Mouse (Mus musculus): Measurements from ENCODE around the gene Csf2.
"Not testable (repeated sequence)": the region's sequence is repeated elsewhere in the genome, so short reads cannot be mapped to it uniquely, and the experiment has no call there.

Gene Csf2

DNA sequence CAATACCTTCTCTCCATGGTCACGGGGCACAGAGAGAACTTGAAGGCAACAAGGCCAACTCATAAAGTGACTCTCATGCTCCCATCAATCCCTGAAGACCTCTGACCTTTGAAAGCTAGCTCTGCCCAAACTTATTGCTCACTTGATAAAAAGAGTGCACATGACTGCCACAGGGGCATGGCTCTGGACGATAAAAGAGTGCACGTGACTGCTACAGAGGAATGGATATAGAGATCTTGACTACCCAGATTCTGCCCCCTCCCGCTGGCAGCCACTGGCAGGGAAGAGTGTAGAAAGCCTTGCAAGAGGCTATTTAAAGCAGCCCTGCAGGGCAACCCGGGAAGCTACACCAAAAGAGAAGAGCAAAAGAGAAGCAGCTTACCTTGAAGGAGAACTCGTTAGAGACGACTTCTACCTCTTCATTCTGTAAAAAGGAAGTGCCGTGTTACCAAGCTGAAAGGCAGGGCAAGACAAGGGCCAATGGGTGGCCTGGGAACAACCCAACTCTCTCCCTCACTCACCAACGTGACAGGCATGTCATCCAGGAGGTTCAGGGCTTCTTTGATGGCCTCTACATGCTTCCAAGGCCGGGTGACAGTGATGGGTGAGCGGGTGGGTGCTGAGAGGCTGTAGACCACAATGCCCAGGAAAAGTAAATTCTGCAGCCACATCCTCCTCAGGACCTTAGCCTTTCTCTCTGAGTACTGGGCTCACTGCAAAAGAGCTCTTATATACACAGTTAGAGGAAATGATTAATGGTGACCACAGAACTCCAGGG, at the start of gene Csf2:
Gene Csf2, minus strand, starts transcription at position 728 of the 778 bp plus-strand sequence.
- peak; percentile 26 to 48 for DNase-seq

DNA sequence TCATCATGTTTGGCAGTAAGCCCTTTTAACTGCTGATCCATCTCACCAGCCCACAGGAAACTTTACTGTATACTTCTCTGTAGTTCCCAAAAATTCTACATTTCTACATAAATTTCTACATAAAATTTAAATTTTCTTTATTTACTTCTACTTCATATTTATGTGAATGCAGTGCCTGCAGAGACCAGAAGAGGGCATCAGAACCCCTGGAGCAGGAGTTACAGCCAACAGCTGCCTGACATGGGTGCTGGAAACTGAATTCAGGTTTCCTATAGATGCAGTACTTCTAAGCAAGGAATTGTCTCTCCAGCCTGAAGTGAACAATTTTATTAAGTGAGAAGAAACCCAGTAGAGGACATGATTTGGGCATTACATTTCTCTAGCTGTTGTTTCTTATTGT, 49.3 kb upstream of the Csf2 start:
- no peak for DNase-seq

DNA sequence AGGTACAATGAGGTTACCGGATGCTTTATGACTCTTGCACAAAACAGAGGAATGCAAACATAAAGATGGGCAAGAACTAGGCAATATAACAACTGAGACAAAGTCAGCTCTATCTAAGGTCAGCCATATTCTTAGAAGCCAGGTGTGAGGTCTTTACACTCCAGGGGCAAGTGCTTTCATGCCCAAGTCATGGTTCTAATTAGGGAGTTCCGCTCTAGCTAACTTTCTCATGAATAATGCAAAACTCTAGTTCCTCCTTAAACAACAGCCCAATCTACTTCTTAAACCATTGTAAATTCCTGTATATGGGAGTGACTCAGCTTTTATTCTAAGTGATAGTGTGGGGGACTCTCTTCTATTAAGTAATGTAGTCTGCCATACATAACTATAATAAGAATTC, 48.0 kb upstream of the Csf2 start:
- not testable (repeated sequence) for DNase-seq

DNA sequence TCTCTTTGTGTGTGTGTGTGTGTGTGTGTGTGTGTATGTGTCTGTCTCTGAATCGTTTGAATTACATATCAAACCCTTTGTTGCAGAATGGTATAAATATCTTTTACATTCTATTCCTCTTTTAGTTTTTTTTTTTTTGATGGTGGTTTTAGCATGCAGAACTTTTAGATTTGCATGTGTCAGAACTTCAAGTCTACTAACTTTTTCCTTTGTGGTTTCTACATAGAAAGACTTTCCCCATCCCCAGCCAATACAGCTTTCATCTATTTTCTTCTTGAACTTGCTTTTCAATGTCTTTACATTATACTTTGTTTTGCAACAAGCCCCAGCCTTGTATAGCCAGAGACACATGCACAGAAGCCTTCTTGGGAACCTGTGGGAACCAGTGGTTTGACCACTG, 47.3 kb upstream of the Csf2 start:
- DNase-seq, result no peak

DNA sequence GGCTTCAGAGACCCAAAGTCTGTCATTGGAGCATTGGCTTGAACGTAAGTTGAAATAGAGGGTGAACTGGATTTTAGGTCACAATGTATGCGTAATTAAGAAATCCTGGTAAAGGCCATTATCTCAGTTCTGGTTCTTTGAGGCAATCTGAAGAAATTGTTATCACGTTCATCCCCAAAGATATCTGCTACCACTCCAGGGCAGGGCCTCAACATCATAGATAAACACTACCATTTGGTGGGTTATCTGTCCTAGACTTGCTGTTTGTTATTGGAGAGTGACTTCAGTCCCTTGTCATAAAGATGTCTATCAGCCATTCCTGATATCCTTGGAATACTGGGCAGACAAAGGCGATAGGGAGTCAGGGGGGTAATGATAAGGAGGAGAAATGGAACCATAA, 46.5 kb upstream of the Csf2 start:
- DNase-seq, result no peak

DNA sequence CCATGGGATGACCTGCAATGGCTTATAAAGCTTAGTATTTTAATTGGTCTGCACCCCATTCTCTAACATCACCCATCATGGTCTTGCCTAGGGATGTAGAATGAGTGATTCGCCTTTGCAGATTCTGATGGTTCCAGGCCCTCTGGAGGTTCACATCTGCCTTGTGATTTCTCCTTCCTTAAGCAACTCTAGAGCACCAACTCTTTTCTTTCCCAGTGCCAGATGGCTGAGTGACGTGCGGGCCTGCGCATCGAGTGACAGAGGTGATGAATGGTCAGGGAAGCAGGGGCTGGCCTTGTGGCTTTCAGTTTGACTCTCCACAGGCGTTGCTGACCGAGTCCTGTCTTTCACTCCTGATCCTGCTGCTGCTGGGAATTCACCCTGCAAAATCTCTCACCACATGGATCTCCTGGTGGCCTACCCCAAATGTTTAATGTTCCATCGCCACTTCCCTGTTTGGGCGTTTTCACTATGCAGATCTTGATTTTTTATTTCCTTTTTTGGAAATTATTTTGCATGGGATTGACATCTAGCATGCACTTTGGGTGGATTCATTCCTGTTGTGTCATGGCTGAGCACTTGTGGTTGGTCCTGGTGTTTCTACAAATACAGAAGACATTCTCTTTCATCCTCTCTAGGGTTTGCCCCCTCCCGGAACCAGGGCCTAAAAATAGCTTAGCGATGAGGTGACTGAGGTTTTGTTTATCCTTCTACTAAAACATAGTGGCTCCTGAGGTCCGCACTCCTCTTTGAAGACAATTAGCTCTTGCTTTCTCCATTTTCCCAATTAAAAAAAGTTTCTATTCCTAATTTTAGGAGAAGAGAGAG, 44.7 kb upstream of the Csf2 start:
- no peak for DNase-seq

DNA sequence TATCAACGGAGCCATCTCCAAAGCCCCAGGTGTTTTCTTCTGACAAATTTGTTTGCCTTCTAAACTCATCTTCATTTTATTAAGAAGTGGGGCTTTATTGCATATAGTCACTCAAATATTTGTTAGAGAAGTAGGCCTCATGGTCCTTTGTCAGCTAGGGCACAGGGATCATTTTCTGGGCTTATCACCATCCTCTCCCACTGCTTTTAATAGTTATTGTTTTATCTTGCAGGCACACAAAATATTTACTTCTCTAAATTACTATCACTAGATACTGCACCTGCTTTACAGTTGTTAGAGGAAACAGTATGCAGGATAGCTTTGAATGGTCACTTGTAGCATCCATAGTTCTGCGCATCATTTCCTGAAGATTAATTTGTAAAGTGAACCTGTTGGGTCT, 42.7 kb upstream of the Csf2 start:
- DNase-seq, result no peak

DNA sequence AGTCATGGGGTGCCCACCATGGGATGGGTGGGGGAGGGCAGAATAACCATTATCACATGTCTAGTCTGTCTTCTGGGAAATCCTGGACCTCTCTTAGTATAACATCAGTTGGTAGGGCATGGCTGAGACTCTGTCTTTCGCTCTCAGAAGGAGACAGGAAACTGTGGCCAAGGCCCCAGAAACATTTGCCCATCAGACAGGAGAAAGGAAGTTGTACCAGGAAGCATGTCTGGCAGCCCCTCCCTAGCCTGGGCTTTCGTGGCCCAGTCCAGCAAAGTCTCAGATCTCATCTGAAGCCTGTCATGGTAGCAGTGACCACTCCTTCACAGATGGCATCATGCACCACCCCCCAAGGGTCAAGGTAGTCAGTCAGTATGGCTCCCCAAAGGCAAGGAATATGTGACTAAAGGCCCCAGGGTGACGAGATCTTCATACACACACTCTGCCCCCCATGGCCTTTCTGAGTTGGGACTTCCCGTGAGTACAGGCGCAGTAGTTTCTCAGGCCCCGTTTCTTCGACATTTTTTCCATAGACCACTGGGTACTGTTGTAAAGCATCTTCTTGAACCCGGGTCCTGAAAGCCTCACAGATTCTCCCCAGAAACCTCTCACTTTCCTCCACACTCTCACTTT, 38.5 kb upstream of the Csf2 start:
- no peak for DNase-seq

DNA sequence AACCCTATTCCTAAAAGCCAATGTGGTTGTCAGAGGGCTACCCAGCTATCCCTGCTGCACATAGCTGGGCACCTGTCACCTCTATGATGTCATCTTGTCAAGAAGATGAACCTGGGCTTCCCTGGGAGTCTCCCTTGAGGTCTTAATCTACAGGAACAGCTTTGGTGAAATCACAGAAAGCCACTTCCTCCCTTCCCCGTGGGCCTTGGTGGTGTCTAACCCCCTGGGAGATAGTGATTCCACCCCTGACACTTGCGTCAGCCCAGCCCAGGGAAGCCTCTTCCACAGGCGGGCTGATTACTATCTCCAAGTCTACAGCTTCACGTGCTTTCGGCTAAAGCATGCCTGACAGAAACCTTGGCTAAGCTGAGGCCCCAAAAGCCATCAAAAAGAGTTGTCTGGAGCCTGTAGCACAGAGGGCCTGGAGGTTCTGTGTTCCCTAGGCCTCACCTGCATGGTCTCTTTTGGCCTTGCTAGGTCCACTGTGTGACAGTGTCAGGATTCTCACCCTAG, 22.0 kb upstream of the Csf2 start:
- DNase-seq, result no peak

DNA sequence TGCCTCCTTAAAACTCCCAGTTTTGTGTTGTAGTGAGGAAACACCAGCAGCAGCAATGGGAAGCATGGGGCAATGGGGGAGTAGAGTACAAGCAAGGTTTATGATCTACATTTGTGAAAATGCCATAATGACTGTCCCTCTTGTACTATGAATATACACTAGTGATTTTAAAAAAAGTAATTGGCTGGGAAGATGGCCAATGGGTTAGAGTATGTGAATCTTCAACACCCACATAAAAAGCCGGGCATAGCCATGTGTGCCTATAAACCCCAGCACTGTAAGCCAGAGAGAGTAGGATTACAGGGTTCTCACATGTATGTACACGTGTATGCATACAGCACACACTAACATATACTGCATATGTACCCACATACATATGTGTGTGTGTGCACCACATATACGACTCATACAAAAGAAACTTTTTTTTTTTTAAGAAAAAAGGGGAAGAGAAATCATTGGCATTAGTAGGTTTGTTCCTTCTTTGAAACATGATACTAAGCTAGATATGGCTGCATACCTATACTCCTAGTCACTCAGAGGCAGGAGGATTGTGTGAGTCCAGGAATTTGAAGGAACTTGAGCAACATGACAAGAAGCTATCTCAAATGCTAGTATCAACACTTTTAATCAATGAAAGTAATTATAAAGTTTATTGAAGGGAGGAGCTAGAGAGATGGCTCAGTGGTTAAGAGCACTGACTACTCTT, 19.9 kb upstream of the Csf2 start:
- DNase-seq, result no peak

DNA sequence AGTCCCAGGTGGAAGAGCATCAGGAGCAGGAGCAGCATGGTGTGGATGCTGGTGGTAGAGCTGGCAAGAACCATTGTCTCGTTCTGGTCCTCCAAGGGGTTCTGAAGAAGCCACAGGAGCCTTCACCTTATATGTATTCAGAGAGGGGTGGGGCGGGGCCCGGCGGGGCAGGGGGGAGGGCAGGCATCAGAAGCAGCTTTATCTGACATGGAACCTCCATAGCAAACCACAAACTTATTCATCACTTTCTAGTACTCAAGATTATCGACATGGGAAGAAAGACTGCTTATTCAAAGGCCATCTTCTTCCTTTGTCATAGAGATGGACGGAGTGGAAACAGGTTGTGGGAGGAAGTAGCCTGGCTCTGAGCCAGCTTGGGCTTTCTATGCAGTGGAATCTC, 17.7 kb upstream of the Csf2 start, which contains the start of gene Il3:
Gene Il3, minus strand, starts transcription at position 101 of the 400 bp plus-strand sequence.
- no peak for DNase-seq

DNA sequence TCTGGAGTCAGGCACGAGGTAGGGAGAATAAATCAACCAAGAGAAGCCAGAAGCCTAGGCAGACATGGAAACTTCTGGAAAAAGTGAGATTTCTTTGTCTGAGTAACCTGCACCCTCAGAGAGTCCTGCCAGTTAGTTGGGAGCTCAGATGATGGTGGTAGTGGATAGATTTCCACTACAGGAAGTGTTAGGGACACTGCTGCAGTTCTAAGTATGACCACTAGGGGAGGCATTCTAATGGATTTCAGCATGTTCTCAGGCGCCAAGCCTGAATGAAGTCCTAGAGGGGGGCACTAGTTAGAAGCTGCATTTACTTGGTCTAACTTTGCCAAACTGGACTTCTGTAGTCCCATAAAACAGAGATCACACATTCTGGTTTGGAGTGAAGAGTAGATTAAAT, 15.1 kb upstream of the Csf2 start:
- DNase-seq, result peak in 1 of 2 experiments; percentile 40

DNA sequence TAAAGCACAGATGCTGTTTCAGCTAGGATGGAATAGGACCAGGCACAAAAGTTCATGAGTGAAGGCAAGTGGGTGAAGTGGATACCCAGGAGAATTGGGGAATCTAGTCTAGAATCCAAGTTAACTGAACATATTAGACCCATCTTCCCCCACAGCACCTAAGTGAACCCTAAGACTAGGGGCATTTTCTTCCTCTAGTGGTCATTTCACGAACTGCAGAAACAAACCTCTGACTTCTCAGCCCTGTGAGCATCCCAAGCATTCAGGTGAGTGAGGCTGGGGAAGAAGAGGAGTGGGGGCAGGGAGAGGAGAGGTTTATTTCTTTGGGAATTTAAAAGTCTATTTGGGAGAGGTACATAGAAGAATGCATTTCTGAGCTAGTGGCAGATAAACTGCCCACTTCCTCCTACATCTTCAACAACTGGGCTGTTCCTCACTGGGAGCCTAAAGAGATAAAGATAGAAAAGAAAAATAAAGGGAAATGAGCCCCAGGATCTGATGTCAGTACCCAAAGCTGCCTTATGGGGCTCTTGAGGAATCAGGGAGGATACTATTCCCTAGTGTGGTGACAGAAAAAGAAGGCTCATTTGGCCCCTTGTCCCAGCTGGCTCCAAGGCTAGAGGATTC, 14.1 kb upstream of the Csf2 start:
- no peak for DNase-seq

DNA sequence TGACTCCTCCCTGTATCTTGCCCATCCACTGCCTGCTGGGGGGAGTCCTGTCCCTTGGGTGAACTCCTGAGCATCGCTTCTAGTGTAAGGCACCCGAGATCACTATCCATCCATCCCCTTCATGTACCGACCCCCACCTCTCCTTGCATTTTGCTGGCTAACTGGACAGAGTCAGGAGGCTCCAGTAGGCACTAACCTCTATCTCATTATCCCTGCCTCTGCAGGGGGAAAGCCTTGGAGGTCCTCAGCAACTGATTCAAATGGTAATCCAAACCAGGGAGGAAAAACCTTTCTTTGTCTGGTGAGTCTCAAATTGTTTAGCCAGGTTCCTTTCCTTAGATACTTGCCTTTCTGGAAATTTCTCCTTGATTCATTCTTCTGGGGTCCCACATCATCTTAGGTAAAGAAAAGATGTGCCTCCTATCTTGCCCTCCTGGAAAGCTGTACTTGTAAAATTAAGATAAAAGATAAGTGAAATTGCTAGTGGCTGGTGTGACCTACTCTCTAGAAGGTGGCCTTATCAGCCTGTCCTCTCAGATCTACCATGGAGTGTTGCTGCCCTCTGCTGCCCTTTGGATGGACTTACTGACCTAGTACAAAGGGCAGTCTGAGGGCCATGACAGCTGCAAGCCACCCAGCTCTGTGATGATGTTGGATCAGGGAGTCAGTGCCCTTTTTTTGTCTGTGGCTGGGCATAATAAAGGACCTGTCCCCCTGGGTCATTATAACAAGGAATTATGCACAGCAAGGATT, 7.3 kb upstream of the Csf2 start:
- DNase-seq, result peak; percentile 81 to 87

DNA sequence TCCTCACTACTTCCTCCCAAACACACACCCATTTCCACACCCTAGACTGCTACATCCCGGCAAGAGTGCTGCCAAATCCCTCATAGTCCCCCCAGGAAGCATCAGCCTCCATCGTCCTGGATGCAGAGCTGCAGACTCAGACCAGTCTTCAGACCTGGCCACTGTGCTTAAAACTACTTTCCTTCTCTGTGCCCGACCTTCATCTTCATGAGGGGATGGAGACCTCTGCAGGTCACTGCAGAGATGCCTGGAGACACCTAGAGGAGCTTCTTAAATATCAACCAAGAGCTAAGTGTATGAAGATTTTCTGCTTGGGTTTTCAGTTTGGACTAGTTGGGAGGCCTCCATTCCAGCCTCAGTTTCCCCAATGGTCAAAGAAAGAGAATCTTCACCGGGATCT, 4.6 kb upstream of the Csf2 start:
- DNase-seq, result peak; percentile 25 to 40

DNA sequence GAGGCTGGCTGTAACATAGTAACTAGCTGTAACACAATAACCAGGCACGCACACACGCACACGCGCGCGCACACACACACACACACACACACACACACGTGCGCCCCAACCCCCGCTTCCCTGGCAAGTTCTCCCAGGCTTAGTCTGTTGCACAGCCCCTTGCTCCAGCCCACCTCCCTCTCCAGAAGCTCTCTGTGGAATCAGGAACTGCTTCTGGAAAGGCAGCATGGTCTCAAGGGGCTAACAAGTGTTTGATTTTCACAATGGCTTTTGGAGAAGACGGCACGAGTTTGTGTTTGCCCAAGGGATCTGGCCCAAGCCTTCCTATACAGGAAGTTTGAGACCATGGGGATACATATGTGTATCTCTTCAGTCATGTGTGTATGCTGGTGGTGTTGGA, 1.1 kb upstream of the Csf2 start:
- DNase-seq, result peak; percentile 72 to 84

DNA sequence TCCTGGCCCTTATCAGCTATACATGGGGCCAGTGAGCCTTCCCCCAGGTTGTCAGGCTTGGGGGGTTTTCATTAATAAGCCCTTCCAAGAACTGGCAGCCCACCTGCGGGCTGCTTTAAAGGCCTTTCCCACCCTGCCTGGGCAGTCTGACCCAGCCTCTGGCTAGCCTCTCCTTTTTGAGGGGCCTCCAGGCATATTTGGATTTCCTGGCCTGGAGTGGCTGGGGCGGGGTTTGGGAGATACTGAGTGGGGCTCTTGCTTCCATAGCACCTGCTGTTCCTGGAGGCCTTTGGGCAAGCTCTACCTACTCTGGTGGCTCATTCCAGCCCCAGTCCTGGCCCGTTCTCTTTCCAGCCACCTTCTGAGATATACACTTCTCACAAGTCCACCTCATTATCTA, 281 bp upstream of the Csf2 start:
- peak; percentile 75 to 80 for DNase-seq

DNA sequence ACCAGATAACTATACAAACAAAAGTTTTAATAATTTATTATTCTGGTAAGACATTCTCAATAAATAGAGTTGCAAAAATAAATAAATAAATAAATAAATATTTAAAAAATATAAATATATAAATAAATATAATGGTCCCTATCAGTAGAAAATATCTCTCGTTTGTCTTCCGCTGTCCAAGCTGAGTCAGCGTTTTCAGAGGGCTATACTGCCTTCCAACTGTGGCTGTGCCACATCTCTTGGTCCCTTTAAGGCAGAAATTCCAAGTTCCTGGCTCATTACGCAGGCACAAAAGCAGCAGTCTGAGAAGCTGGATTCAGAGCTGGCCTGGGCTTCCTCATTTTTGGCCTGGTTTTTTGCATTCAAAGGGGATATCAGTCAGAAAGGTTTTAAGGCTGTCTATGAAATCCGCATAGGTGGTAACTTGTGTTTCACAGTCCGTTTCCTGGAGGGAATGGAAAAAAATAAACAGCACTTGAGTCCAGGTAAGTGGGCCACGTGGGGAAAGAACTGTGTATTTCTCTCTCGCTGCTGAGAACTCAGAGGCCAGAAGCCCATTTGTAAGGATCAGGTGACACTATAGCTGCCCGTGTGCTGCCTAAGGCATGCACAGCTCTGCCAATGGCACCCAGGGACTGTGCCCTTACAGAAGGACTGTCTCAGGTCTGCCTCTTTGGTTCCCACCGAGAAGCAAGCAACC, 2.1 kb downstream of the Csf2 start:
- DNase-seq, result peak; percentile 62 to 74

DNA sequence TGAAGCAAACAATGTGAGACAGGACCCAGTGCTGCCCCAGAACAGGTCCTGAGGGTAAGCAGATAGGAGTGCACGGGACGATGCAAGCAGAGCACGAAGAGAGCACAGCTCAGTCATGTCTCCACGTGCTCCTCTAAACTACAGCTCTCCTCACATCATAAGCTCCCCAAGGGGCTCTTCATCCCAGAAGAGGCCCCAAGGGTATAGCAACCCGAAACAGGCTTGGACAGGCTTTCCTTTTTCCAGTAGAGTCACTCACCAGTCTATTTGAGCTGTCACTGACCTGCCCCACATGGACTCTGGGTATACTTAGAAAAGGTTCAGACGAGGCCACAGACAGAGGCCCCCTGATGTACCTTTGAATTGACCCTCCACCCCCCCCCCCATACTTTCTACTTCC, 5.0 kb downstream of the Csf2 start:
- no peak for DNase-seq

DNA sequence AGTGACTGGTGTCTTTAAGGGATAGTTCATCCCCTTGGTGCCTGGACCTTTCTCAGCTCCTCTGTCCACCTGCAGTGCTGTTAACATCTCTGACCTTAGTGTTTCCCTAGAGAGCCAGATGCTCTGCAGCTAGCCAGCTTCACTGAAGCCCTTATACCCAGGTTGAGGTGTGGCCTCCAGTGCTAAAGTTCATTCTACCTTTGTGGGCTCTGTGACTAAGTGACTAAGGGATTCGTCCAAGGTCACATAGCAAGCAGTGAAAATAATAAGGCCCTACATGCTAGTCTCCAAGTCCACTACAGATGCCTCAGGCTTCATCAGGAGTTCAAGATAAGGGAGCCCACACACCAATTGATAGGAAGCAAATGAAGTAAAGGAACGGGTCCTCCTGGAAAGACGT, 7.0 kb downstream of the Csf2 start:
- no peak for DNase-seq

DNA sequence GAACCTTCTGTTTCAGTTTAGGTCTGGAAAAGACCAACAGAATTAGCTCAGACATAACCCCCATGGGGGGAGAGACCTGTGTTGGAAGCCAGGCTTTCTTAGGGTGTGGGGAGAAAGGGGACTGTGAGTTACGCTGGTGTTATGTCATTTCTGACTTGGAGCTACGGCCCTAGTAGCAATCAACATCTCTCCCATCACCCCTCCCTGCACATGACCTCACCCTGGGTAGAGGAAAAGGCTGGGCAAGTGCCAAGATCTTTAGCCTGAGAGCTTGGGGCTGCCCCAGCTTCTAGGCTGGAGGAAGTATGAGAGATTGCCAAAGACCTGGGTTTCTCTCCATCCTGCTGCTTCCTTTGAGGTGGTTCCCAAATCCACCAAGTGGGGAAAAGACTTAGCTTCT, 12.5 kb downstream of the Csf2 start:
- DNase-seq, result peak; percentile 78 to 84
